ENCODE assay signal across 22 mouse cellular contexts in genomic region chr3:36446506-36446905, GRCm38 (mm10). TPM values are rescaled to one million over a fixed set of nuclear protein-coding genes. Genes with fewer than 3 reads are reported as not detected.
DNase-seq lines count a peak whose midpoint lies in the region; ATAC-seq and TF ChIP-seq lines count a peak whose summit lies in the region.
"Had no signal": no experiment of that assay in that cellular context is flagged by ENCODE, and none has a peak within 500 bp of the region (broad histone marks: within the 10 kb centered on the region; RNA-seq: fewer than 3 reads in every experiment).

No protein-coding gene starts in this region.

- no peak overlapping the region for H3K4me3 ChIP-seq in forebrain, embryonic 14.5 days (ENCODE audit: low read depth, low read length)
- H3K4me3 ChIP-seq in forebrain, embryonic 15.5 days, result no peak overlapping the region
- no peak overlapping the region for H3K4me3 ChIP-seq in liver, adult 2 months (ENCODE audit: insufficient read depth, low read depth, low read length)
- no peak overlapping the region for H3K4me3 ChIP-seq in liver, embryonic 12.5 days
- H3K4me3 ChIP-seq in MEL (ENCODE audit: control insufficient read depth in 1 of 2, insufficient read depth in 1 of 2, low read depth in 2 of 2, low read length in 2 of 2), result peak overlapping the region; percentile 17 to 56; a peak in 3 of 4 replicates
- H3K4me3 ChIP-seq in macrophage (ENCODE audit: inconsistent target), result no peak overlapping the region
- H3K4me3 ChIP-seq in kidney, adult 2 months (ENCODE audit: insufficient read depth, low read depth, low read length), result no peak overlapping the region
- H3K4me3 ChIP-seq: embryonic facial prominence, embryonic 10.5 days; hindbrain, embryonic 13.5 days had no signal

- 67% methylated on average over 5 of the region's 5 CpGs for WGBS in forebrain, embryonic 14.5 days
- 67% methylated on average over 5 of the region's 5 CpGs for WGBS in forebrain, embryonic 15.5 days
- 53% methylated on average over 5 of the region's 5 CpGs for WGBS in liver, adult 2 months
- WGBS in liver, embryonic 12.5 days (ENCODE audit: insufficient replicate concordance), result 60% methylated on average over 5 of the region's 5 CpGs
- 37% methylated on average over 5 of the region's 5 CpGs for WGBS in macrophage (ENCODE audit: missing documents)
- WGBS in kidney, adult 2 months, result 67% methylated on average over 5 of the region's 5 CpGs

- H3K9ac ChIP-seq in forebrain, embryonic 14.5 days (ENCODE audit: low read length), result no peak overlapping the region
- H3K9ac ChIP-seq in forebrain, embryonic 15.5 days (replicated peaks), result no peak overlapping the region
- H3K9ac ChIP-seq in liver, adult 2 months (ENCODE audit: low read depth, low read length), result no peak overlapping the region
- H3K9ac ChIP-seq in liver, embryonic 12.5 days, result no peak overlapping the region
- H3K9ac ChIP-seq in MEL (ENCODE audit: control insufficient read depth, low read depth, low read length, poor library complexity, severe bottlenecking), result peak overlapping the region; percentile 34; the same call in 1 of the 2 replicates
- H3K9ac ChIP-seq: hindbrain, embryonic 13.5 days had no signal

- no peak overlapping the region for H3K27ac ChIP-seq in forebrain, embryonic 14.5 days (ENCODE audit: low read depth, low read length)
- no peak overlapping the region for H3K27ac ChIP-seq in forebrain, embryonic 15.5 days (replicated peaks)
- no peak overlapping the region for H3K27ac ChIP-seq in liver, adult 2 months (replicated peaks; ENCODE audit: insufficient read depth, low read depth, low read length)
- no peak overlapping the region for H3K27ac ChIP-seq in liver, embryonic 12.5 days
- peak overlapping the region; percentile 62 for H3K27ac ChIP-seq in MEL (ENCODE audit: control insufficient read depth, low read depth, low read length)
- peak overlapping the region; percentile 62 for H3K27ac ChIP-seq in macrophage
- H3K27ac ChIP-seq in kidney, adult 2 months (ENCODE audit: insufficient read depth, low read depth, low read length), result no peak overlapping the region
- H3K27ac ChIP-seq: embryonic facial prominence, embryonic 10.5 days; hindbrain, embryonic 13.5 days had no signal

- H3K4me1 ChIP-seq in forebrain, embryonic 14.5 days (ENCODE audit: control insufficient read depth, insufficient read depth, low read length), result no peaks in the 10 kb centered on the region
- H3K4me1 ChIP-seq in forebrain, embryonic 15.5 days, result no peaks in the 10 kb centered on the region
- no peaks in the 10 kb centered on the region; the same call in 1 of the 2 replicates for H3K4me1 ChIP-seq in liver, adult 2 months (ENCODE audit: control insufficient read depth, insufficient read depth, low read length)
- H3K4me1 ChIP-seq in liver, embryonic 12.5 days, result 0 out of 2 replicates have a peak, but pooled peaks cover 6% of the 10 kb centered on the region
- H3K4me1 ChIP-seq in MEL (ENCODE audit: control insufficient read depth in 1 of 2, insufficient read depth in 2 of 2, low read length in 2 of 2), result peaks cover 6 to 14% of the 10 kb centered on the region in 2 experiments; a peak in 3 of 4 replicates
- no peaks in the 10 kb centered on the region for H3K4me1 ChIP-seq in kidney, adult 2 months (ENCODE audit: control insufficient read depth, insufficient read depth, low read length)

- H3K27me3 ChIP-seq in forebrain, embryonic 14.5 days (replicated peaks; ENCODE audit: control insufficient read depth, insufficient read depth, low read length), result no peaks in the 10 kb centered on the region
- H3K27me3 ChIP-seq in forebrain, embryonic 15.5 days, result no peaks in the 10 kb centered on the region
- H3K27me3 ChIP-seq in liver, adult 2 months (ENCODE audit: control insufficient read depth, insufficient read depth, low read length), result no peaks in the 10 kb centered on the region
- H3K27me3 ChIP-seq in liver, embryonic 12.5 days (replicated peaks), result no peaks in the 10 kb centered on the region
- no peaks in the 10 kb centered on the region for H3K27me3 ChIP-seq in MEL (ENCODE audit: control insufficient read depth in 1 of 2, insufficient read depth in 2 of 2, low read length in 2 of 2)
- H3K27me3 ChIP-seq in kidney, adult 2 months (replicated peaks; ENCODE audit: control insufficient read depth, insufficient read depth, low read length), result no peaks in the 10 kb centered on the region
- H3K27me3 ChIP-seq: hindbrain, embryonic 13.5 days had no signal

- H3K9me3 ChIP-seq in forebrain, embryonic 14.5 days (replicated peaks; ENCODE audit: control insufficient read depth, low read length), result no peaks in the 10 kb centered on the region
- H3K9me3 ChIP-seq in forebrain, embryonic 15.5 days, result no peaks in the 10 kb centered on the region
- H3K9me3 ChIP-seq in liver, embryonic 12.5 days (replicated peaks), result no peaks in the 10 kb centered on the region
- no peaks in the 10 kb centered on the region for H3K9me3 ChIP-seq in MEL (replicated peaks; ENCODE audit: insufficient read depth, low read length)
- H3K9me3 ChIP-seq: embryonic facial prominence, embryonic 10.5 days; hindbrain, embryonic 13.5 days had no signal

- no peak for TF ChIP-seq RAD21 in MEL (IDR thresholded peaks at IDR 0.05; ENCODE audit: low read depth, low read length)

- TF ChIP-seq POLR2A in liver, adult 2 months (IDR thresholded peaks at IDR 0.05; ENCODE audit: extremely low read depth, insufficient read depth, low read length), result no peak
- TF ChIP-seq POLR2A in MEL (IDR thresholded peaks at IDR 0.05; ENCODE audit: control insufficient read depth in 1 of 2, insufficient read depth in 1 of 2, low read depth in 1 of 2, low read length in 2 of 2, poor library complexity in 1 of 2), result no peak
- no peak for TF ChIP-seq POLR2A in kidney, adult 2 months (IDR thresholded peaks at IDR 0.05; ENCODE audit: low read depth, low read length)

- no peaks in the 10 kb centered on the region for H3K79me2 ChIP-seq in liver, adult 2 months (ENCODE audit: control insufficient read depth, insufficient read depth, low read length)
- H3K79me2 ChIP-seq in MEL (ENCODE audit: control insufficient read depth, insufficient read depth, low read length, poor library complexity) (no peaks in the 10 kb centered on the region), macrophage (ENCODE audit: inconsistent target) (0 out of 2 replicates have a peak, but pooled peaks cover 3% of the 10 kb centered on the region)

- H3K4me2 ChIP-seq in forebrain, embryonic 14.5 days (ENCODE audit: low read length), result no peak overlapping the region
- no peak overlapping the region for H3K4me2 ChIP-seq in forebrain, embryonic 15.5 days (replicated peaks)
- H3K4me2 ChIP-seq in liver, embryonic 12.5 days, result no peak overlapping the region
- H3K4me2 ChIP-seq: hindbrain, embryonic 13.5 days; liver, embryonic 11.5 days had no signal

- no peak for TF ChIP-seq CTCF in liver, adult 2 months (IDR thresholded peaks at IDR 0.05; ENCODE audit: low read depth, low read length)
- TF ChIP-seq CTCF in MEL (IDR thresholded peaks at IDR 0.05 in 2 of 3, conservative IDR thresholded peaks at IDR 0.05 in 1 of 3; ENCODE audit: control insufficient read depth in 1 of 3, insufficient read depth in 1 of 3, low read depth in 2 of 3, low read length in 3 of 3, poor library complexity in 1 of 3, severe bottlenecking in 1 of 3), result no peak
- TF ChIP-seq CTCF in kidney, adult 2 months (conservative IDR thresholded peaks at IDR 0.05; ENCODE audit: insufficient read depth, insufficient read length, low read depth, low read length), result no peak

- 0 out of 4 replicates have a peak, but pooled peaks of 1 of the 2 experiments have one; percentile 3 for TF ChIP-seq EP300 in MEL (IDR thresholded peaks at IDR 0.05; ENCODE audit: low read depth in 1 of 2, low read length in 2 of 2)

- no peak for ATAC-seq in forebrain, embryonic 14.5 days
- ATAC-seq in forebrain, embryonic 15.5 days (replicated peaks), result no peak
- no peak for ATAC-seq in liver, embryonic 12.5 days
- ATAC-seq: lung, postnatal 0 days had no signal

- peak; percentile 17 for DNase-seq in forebrain, embryonic 14.5 days (ENCODE audit: low spot score)
- peak; percentile 26 for DNase-seq in liver, adult 2 months (ENCODE audit: extremely low read depth, low read depth, low spot score)
- DNase-seq in MEL (ENCODE audit: low read depth, low spot score), result no peak
- no peak for DNase-seq in frontal cortex, adult 2 months (ENCODE audit: extremely low spot score in 1 of 2, low spot score in 1 of 2)
- DNase-seq in kidney, adult 2 months, result no peak
- DNase-seq: B cell, adult 2 months; cerebellum, adult 11 months; cerebellum, postnatal 25 days; gastrocnemius, postnatal 25 days; kidney, adult 18-20 months; kidney, postnatal 25 days; midbrain, embryonic 14.5 days; right cerebral cortex, postnatal 4 days; thymus, postnatal 4 days had no signal

- no peaks in the 10 kb centered on the region for H3K36me3 ChIP-seq in forebrain, embryonic 14.5 days (ENCODE audit: control insufficient read depth, insufficient read depth, low read length)
- H3K36me3 ChIP-seq in forebrain, embryonic 15.5 days, result no peaks in the 10 kb centered on the region
- H3K36me3 ChIP-seq in liver, adult 2 months (ENCODE audit: control insufficient read depth, insufficient read depth, low read length), result peaks cover 31% of the 10 kb centered on the region
- peaks cover 21% of the 10 kb centered on the region for H3K36me3 ChIP-seq in liver, embryonic 12.5 days
- peaks cover 0 to 14% of the 10 kb centered on the region in 2 experiments; a peak in 2 of 4 replicates for H3K36me3 ChIP-seq in MEL (ENCODE audit: control insufficient read depth in 1 of 2, insufficient read depth in 2 of 2, low read length in 2 of 2)
- H3K36me3 ChIP-seq in macrophage (ENCODE audit: inconsistent target), result peaks cover 5% of the 10 kb centered on the region; the same call in 1 of the 2 replicates
- H3K36me3 ChIP-seq in kidney, adult 2 months (ENCODE audit: control insufficient read depth, insufficient read depth, low read length), result peaks cover 6% of the 10 kb centered on the region
- H3K36me3 ChIP-seq: hindbrain, embryonic 13.5 days had no signal

RNA-seq across cellular contexts. Expression of gene Anxa5, which starts 29.2 kb away (rescaled TPM):
- 62.7 and 65.8 TPM in 2 replicates for polyA plus RNA-seq in forebrain, embryonic 14.5 days (2014; fragmentation: Nextera tagmentation; extraction: Ambion mirVana)
- 51.5 and 56.2 TPM in 2 replicates for polyA plus RNA-seq in forebrain, embryonic 15.5 days (2015; fragmentation: Nextera tagmentation; extraction: Ambion mirVana)
- total RNA-seq in liver, adult 2 months (2014; rRNA removed), result 77.4 and 95.0 TPM in 2 replicates
- polyA plus RNA-seq in liver, adult 2 months (2012; rRNA removed), result 152 and 159 TPM in 2 replicates
- polyA plus RNA-seq in liver, embryonic 12.5 days (2016; fragmentation: Nextera tagmentation; extraction: Ambion mirVana), result 68.6 and 70.7 TPM in 2 replicates
- total RNA-seq in MEL (2012; rRNA removed), result 40.7 and 42.3 TPM in 2 replicates
- 100 to 1,000 TPM in 1 of 2 experiments, not detected in 1; 111 TPM for polyA plus RNA-seq in MEL (2012; ENCODE audit: insufficient read depth in 1 of 2, insufficient read length in 2 of 2, low read depth in 1 of 2, low replicate concordance in 2 of 2, missing spikeins in 1 of 2)
- 100 to 1,000 TPM in 19 of 26 experiments, 10 to 100 TPM in 7; 53.0 to 969 (median 158) TPM for total RNA-seq in macrophage (2018; cell fraction: chromatin; rRNA removed)
- total RNA-seq in macrophage (2018; cell fraction: cytosol; rRNA removed), result 1,000 to 10,000 TPM in 2 of 26 experiments, 100 to 1,000 TPM in 24; 392 to 1,268 (median 777) TPM
- total RNA-seq in macrophage (2018; cell fraction: nucleus; rRNA removed), result 100 to 1,000 TPM; 188 to 850 (median 333) TPM
- polyA plus RNA-seq in macrophage (2018), result 668 to 1,026 TPM (median 746 TPM) in 3 replicates
- 97.6 and 113 TPM in 2 replicates for polyA plus RNA-seq in frontal cortex, adult 2 months (2012; rRNA removed)
- polyA plus RNA-seq in kidney, adult 2 months (2012; rRNA removed), result 300 and 316 TPM in 2 replicates

RNA-seq across cellular contexts. Expression of gene 1810062G17Rik, which starts 29.2 kb away (rescaled TPM):
- polyA plus RNA-seq in forebrain, embryonic 14.5 days (2014; fragmentation: Nextera tagmentation; extraction: Ambion mirVana), result 0.25 TPM in 1 of 2 replicates, not detected in the other
- polyA plus RNA-seq in forebrain, embryonic 15.5 days (2015; fragmentation: Nextera tagmentation; extraction: Ambion mirVana), result 0.20 TPM in 1 of 2 replicates, not detected in the other
- total RNA-seq in liver, adult 2 months (2014; rRNA removed), result 1.4 and 1.7 TPM in 2 replicates
- polyA plus RNA-seq in liver, adult 2 months (2012; rRNA removed), result 0.87 and 0.91 TPM in 2 replicates
- polyA plus RNA-seq in liver, embryonic 12.5 days (2016; fragmentation: Nextera tagmentation; extraction: Ambion mirVana), result 0.83 and 1.4 TPM in 2 replicates
- total RNA-seq in MEL (2012; rRNA removed), result 1.0 and 1.5 TPM in 2 replicates
- polyA plus RNA-seq in MEL (2012; ENCODE audit: insufficient read depth in 1 of 2, insufficient read length in 2 of 2, low read depth in 1 of 2, low replicate concordance in 2 of 2, missing spikeins in 1 of 2) (1 to 10 TPM in 1 of 2 experiments, not detected in 1; 2.3 TPM), macrophage (2018) (not detected in 3 replicates)
- total RNA-seq in macrophage (2018; cell fraction: chromatin; rRNA removed), result 1 to 10 TPM in 3 of 26 experiments, not detected in 23; 1.1 to 2.2 (median 1.4) TPM
- total RNA-seq in macrophage (2018; cell fraction: cytosol; rRNA removed), result under 1 TPM in 11 of 26 experiments, not detected in 15; 0.16 to 0.42 (median 0.29) TPM
- total RNA-seq in macrophage (2018; cell fraction: nucleus; rRNA removed), result 1 to 10 TPM in 8 of 26 experiments, under 1 TPM in 7, not detected in 11; 0.61 to 2.4 (median 1.0) TPM
- 0.15 TPM in 1 of 2 replicates, not detected in the other for polyA plus RNA-seq in frontal cortex, adult 2 months (2012; rRNA removed)
- polyA plus RNA-seq in kidney, adult 2 months (2012; rRNA removed), result 0.58 and 0.80 TPM in 2 replicates
- total RNA-seq: gastrocnemius, postnatal 25 days had no signal
- polyA plus RNA-seq: hindbrain, embryonic 13.5 days; neural tube, embryonic 11.5 days had no signal

Comparison
In these comparisons a context has a peak if more than half of its experiments do, and no peak if none do; other contexts are left out.
1. DNase-seq: peak in forebrain, embryonic 14.5 days (single experiment) and liver, adult 2 months (single experiment); none in MEL (single experiment), frontal cortex, adult 2 months (0 of 2) and kidney, adult 2 months (single experiment).
2. H3K27ac ChIP-seq: peak in MEL (single experiment) and macrophage (single experiment); none in forebrain, embryonic 14.5 days (single experiment), forebrain, embryonic 15.5 days (single experiment), liver, adult 2 months (single experiment), liver, embryonic 12.5 days (single experiment) and kidney, adult 2 months (single experiment).
3. H3K4me3 ChIP-seq: peak in MEL (2 of 2); none in forebrain, embryonic 14.5 days (single experiment), forebrain, embryonic 15.5 days (single experiment), liver, adult 2 months (single experiment), liver, embryonic 12.5 days (single experiment), macrophage (single experiment) and kidney, adult 2 months (single experiment).